Mouse (Mus musculus): ENCODE results near the gene Mark4.
A peak's percentile ranks its signal among the peaks of the same experiment; 100 is the strongest.

Gene Mark4

DNA sequence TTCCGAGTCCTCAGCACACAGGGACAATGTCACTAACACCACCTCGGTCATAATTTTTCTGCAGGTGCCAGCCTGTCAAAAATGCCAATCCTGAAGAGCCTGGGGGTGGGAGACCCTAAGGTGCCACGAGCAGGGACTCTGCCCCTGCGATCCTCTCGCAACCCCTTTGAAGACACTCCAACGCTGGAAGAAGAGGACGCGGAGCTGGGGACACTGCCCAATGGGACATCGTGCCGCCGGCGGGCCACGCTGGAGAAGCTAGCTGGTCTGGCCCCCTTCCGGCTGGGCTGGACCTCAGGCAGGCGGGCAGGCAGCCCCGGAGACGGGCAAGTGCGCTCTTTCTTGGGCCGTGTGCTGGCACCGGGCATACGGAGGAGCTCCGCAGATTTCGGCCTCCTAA lies 10.8 kb upstream of the Mark4 start:
- no peak for DNase-seq

DNA sequence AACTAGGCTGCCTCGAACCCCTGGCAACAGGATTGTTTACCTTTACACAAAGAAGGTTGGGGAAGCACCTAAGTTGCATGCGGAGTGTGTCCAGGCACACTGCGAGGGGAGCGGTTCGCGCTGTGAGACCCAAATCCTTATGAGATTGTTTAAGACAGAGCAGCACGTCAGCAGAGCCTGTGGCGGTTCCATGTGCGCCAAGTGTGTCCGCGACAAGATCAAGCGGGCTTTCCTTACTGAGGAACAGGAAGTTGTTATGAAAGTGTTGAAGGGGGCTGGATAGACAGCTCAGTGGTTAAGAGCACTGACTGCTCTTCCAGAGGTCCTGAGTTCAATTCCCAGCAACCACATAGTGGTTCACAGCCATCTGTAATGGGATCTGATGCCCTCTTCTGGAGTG lies 9.7 kb upstream of the Mark4 start:
- no peak for DNase-seq

DNA sequence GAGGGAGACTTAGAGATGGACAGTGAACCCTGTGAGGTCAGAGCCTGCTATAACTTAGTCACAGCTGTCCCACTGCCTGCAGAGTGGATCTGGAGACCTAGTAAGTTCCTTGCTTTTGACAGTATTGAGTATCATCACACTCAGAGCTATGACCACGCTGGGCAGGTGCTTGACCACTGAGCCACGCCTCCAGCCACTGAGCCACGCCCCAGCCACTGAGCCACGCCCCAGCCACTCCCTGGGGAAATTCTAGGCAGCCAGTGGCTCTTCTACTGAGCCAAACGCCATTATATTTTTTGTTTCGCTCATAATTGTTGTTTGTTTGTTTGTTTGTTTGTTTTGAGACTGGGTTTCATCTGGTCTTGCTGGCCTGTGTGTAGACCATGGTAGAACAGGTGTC lies 9.0 kb upstream of the Mark4 start:
- no peak for DNase-seq

DNA sequence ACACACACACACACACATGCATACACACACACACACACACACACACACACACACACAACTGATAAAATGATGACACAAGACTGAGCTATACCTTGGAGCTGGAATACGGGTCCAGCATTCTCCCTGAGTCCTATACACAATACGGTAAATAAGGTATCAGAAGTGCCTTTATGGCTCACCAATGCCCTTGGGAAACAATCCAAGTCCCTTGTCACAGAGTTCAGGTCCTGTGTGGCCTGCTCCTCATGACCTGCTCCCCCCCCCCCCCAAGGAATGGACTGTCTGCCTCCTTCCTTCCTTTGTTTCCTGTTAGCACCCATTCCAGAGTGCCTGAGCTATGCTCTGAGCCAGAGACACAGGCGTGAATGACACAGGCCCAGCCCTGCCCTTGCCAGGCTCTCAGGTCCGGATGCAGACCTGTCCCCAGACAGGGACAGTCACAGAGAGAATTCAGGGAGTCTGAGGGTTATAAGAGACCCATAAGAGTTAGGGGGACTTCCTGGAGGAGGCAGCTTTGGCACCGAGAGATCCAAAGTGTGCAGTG lies 8.1 kb upstream of the Mark4 start:
- DNase-seq = no peak

DNA sequence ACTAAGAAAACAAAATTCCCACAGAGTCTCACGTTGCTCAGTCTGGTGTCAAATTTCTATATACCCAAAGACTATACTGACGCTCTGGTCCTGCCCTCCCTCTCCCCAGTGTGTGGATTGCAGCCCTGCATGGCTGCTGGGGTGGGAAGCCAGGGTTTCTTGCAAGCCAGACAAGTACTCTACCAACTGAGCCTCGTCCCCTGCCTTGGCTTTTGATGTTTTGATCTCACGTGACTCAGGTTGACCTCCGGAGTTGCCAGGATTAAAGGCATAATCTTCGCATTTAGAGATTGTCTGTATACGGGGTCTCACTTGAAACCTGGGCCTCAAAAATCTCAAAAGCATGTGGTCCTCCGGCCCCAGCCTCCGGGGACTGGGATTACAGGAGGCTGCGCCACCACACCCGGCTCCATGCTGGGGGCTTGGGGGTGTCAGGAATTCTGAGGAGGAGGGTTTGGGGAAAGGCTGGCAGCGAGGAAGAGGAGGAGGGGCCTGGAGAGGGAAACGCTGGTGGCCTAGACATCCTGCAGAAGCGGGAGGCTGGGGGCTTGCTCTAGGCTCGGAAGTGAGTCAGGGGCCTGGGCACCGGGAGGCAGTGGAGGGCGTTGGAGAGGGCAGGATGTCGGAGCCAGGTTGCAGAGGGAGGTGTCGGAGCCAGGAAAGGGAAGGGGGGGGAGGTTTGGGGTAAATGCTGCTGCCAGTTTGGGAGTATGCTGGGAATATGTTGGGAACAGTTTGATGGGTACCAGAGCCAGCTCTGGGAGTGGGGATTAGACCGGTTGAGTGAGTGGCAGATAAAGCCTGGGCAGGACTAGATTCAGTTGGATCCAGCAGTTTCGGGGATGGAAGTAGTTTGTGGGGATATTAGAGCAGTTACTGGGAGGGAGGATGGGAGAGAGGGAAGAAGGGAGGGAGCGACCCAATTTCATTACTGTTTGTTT lies 6.0 kb upstream of the Mark4 start:
- no peak for DNase-seq

DNA sequence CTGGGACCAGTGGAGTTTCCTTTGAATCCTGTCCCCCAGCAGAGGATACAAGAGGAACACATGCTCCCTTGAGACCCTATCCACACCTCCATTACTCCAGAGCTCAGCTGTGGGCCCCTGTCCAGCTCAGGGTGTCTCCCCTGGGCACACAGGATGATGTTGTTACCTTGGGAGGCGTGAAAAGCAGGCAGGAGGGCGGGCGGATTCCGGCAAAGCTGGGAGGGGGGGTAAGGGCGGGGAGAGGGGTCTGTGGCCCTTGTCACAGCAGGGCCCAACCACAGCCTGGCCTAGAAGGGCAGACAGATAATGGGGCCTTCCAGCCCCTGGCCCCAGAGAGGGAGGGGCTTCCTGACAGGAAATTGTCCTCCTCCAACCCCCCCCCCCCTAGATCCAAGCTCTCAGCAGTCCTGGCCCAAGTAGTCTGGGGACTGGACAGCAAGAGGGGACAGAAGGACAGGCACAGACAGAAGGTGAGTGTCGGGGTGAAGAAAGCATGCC lies 4.3 kb upstream of the Mark4 start, which contains the start of gene Exoc3l2:
Gene Exoc3l2 (plus strand): TSS at position 448 of the 498 bp plus-strand sequence.
- DNase-seq = no peak

DNA sequence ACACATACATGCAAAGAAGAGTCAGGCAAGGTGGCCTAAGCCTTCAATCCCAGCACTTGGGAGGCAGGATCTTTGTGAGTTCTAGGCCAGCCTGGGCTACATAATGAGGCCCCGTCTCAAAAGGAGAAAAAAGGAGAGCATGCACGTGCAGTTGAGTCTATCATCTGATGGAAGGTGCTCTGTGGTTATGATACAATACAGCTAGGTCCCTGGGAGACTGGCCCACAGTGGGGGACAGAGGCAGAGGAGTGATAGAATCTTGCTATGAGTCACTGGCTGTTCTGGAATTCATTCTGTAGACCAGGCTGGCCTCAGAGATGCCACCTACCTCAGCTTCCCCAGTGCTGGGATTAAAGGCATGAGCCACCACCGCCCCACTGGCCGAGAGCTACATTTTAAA lies 3.8 kb upstream of the Mark4 start:
- DNase-seq = no peak

DNA sequence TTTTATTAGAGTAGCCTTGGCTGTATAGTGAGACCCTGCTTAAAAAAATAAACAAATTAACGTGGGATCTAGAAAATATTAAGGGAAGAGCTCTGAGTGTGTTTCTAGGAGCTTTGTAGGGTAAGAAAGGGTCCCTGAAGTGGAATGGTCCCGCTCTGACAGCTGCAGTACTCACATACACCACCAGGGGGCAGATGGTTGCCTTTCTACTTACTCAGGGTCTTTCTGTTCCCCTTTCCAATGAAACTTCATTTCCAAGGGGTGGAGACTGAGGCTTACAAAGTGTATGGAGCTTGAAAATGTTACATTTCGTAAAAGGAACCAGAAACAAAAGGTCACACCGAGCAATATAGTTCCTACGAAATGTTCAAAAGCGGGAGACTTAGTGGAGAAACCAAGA lies 2.9 kb upstream of the Mark4 start:
- DNase-seq = peak; percentile 84

DNA sequence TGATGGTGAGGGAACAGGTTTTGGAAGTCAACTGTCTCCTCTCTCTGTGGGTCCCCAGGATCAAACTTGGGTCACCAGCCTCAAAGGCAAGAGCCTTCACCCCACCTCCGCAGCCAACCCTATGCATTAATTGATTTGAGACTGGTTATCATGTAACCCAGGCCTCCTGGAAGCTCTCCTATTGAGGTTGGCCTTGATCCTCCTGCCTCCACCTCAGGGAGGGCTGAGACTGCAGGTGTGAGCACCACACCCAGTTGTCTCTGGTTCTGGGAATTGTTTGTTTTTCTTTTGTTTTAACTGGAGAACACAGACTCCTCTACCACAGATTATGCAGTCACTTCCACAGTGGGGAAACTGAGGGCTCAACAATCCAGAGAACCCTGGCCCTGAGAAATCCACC lies 1.9 kb upstream of the Mark4 start:
- DNase-seq = no peak

DNA sequence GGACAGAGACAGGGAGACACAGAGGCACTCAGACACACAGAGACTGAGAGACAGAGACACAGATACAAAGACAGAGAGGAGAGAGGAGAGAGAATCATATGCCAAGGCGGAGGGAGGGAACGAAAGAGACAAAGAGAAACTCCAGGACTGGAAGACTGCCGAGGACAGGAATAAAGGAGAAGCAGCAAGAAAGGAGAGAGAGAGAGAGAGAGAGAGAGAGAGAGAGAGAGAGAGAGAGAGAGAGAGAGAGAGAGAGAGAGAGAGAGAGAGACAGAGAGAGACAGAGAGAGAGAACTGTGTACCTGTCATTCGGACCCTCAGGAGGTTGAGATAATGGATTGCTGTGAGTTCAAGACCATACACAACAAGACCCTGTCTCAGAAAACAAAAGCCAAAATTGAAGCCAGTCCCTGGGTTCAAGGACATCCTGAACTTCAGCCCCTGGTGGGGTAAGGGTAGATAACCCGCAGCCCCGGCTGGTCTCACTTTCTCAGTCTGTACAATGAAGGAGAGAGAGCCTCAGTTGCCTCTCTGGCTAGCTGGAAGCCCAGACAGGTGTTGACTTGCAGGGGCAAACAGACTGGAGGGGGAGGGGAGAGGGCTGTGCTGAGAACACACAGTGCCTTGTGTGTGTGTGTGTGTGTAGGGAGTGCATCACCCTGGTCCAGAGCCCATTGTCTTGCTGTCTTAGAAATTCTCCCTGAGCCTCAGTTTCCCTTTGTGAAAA lies 686 bp upstream of the Mark4 start:
- no peak for DNase-seq

DNA sequence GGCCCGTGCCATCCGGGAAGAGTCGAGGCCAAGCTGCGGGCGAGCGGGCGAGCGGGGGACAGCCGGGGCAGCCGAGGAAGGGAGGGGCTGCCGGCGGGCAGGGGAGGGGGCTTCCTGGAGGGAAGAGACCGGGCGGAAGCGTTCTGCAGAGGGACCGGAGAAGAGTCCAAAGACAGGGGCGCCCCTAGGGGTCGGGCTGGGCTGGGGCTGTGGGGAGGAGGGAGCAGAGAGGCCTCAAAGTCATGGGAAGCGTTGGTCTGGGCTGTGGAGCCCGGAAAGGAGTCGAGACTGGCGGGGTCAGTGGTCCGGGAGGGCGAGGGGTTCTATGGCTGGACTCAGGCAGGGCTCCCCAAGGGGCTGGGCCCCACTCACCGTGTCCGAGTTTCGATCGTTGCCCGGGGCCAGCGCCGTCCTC lies 542 bp downstream of the Mark4 start:
- peak; percentile 88 for DNase-seq

DNA sequence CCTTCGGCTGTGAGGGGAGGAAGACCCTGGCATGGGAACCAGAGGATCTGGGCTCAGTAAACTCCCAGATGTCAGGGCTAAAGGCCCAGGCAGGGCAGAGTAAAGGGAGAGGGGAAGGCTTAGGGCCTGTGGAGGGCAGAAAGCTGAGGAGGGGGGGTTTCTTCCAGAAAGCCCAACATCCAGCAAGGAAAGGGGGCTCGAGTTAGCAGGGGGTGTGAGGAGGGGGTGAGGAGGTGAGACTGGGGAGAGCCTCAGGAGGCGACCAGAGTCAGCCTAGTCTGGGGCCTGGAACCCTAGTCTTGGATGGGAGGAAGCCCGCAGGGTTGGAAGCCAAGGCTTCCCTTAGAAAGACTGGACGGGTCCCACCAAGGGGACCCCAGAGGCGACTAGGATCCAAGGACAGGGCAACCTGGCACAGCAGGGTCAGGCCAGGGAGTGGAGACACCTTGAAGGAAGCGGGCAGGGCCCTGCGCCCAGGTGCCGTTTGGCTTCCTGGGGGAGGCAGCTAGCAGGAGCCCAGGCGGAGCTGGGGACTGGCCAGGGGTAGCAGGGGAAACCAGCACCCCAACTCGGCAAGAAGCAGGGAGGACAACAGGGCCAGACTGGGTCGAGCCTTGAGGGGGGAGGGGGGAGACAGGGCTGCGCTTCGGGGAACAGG lies 1.1 kb downstream of the Mark4 start:
- no peak for DNase-seq

DNA sequence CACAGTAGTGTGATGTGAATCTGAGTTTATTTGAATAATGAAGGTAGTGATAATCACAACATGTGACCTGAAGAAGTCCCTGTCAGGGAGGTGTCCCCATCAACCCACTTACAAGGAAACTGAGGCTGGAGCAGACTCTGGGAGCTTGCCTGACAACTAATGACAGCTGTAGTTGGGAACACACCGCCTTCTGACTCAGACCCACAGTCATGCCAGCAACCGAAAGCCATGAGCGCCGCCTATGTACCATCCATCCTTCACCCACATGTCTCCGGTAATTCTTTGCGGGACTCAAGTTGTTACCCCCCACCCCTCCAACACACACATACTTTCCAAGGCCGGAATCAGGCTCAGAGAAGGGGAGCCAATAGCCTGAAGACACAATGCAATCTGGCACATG lies 2.0 kb downstream of the Mark4 start:
- no peak for DNase-seq

DNA sequence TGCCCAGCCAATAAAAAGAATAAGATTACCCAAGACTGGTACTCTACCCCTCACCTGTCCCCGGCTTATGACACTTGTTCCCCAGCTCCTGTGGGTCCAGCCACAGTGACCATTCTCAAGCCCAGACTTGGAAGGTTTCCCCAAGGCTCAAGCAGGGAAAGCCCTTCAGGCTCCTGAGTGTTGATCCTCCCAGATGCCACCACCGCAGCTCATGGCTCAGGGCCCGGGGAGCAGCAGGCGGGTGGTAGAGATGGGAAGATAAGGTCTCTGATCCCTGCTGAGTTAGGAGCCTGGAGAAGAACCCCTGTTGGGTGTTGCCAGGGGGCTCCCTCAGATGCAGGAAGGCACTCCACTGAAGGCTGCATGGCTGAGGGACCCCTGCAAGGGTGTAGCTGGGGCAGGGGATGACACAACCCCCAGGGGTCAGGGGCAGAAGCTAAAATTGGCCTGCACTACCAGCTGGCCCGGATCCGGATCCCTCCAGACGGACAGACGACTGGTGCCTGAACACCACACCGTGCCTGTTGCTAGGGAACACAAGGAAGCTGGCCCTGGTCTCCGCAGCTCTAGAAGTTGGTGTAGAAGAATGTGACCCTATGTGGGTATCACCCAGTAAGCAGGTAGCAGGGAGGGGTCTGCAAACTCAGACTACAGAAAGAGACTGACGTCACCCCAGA lies 2.7 kb downstream of the Mark4 start:
- no peak for DNase-seq

DNA sequence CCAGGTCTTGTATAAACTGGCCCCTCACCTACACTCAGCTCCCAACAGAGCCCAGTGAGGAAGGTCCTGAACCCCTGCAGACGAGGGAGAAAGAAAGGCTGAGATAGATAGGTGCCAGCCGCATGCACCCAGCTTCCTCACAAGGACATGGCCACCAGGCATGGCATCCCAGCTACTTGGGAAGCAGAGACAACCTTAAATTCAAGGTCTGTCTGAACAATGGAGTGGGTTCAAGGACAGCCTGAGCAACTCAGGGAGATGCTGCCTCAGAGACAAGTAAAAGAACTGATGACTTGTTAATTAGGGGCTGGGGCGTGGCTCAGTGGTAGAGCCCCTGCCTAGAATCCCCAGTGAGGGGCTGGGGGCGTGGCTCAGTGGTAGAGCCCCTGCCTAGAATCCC lies 3.4 kb downstream of the Mark4 start:
- DNase-seq = no peak

DNA sequence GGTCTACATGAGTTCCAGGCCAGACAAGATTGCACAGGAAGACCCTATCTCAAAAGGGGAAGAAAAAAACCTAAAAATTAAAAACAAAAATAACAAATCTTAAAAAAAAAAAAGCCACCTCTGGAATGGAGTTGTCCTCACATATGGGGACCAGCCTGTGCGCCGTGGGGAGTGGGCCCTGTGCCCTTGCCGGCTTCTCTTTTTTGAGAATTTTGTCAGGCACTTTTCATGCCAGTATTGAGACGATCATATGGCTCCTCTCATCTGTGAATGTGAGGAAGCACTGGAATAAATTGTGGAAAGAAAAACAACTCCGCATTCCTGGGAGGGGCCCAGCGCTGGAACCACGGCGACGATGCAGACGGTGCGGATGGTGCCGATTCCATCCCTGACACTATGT lies 9.5 kb downstream of the Mark4 start:
- no peak for DNase-seq

DNA sequence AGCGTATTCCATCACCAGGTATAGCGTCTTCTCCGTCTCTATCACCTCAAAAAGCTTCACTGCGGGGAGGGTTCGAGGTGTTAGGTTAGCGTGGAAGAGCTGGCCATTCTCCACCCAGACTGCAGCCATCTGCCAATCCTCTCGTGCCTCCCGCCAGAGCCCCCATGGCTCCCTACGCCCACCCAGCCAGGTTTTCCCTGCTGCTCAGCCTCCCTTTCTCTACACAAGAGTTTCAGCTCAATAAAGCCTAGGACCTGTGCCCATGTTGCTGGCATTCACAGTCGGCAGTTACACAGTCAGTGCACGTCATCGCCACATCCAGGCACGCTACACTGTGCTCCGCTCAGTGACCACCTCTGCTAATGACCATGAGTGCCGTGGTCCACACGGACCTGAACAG lies 10.9 kb downstream of the Mark4 start:
- DNase-seq = no peak

DNA sequence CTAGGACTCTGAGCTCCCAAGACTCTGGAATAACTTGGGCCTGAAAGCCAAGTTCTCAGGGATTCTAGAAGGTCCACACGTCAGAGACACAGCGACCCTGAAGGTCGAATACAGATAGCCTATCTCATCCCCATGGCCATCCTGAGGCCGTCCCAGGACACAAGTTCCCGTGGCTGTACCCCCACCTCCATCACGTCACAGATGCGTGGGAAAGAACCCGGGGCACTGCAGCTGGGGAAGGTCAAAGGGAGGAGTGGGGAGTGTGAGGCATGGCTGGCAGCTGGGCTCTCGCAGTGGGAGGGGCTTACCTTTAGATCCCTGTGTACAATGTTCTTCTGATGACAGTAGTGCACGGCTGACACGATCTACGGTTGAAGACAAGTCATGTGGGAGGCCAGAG lies 13.8 kb downstream of the Mark4 start:
- DNase-seq = no peak

DNA sequence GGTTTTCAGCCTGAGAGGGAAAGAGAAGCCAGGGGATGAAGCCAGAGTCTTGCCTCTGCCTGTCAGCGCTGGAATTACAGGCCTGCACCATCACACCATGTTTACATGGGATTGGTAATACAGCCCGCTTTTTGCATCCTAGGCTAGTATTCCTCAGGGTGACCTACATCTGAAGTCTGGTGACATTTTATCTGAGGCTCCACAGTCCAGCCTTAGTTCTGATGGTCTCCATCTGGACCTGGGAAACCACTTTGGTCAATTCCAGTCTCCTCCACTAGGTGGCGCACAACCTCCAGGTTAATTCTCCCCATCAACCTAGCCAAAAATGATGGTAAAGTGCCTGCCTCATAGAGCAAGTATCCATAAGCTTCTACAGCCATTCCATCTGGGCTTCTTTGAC lies 15.3 kb downstream of the Mark4 start:
- peak; percentile 83 for DNase-seq

DNA sequence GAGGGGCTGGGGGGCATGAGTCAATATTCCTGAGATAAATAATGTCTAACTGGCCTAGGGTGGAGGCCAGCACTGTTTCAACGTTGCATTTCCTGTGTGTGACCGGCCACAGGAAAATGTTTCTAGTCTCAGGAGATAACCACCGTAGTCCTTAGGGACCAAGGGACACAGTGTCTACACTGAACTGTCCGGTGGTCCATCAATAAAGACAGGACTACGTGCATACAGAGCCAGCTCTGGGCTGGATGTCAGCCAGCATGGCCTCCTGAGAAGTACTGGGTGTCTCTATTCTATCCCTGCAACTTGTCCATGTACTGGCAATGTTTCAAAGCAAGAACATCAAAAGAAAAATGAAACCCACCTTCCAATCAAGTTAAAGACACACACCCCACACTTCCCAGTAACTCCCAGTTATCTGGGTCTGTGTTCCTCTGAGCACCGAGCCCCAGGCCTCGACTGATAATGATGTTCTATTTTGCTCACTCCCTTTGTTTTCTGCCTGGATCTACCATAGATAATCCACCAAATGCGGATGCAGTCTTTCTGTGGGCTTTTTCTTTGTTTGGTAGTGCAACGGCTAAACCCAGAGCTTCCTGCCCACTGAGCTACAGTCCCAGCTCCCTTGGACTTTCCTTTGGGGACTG lies 17.1 kb downstream of the Mark4 start:
- no peak for DNase-seq

DNA sequence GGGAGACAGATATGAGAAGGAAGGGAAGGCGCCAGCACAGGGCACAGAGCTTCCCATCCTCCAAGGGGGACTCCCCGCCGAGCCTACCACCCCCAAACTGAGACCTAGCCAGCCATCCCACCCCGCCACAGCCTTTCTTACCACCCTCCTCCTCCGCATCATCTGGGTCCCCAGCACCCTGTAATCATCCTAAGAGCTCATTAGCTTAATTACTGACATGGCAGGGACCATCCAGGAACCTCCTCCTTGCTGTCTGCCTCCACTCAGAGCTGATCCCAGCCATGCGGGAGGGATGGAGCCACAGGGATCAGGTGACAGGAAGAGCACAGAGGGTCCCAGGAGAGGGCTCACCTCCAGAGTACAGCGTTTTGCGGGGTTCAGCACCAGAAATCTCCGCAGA lies 21.6 kb downstream of the Mark4 start:
- DNase-seq = no peak

DNA sequence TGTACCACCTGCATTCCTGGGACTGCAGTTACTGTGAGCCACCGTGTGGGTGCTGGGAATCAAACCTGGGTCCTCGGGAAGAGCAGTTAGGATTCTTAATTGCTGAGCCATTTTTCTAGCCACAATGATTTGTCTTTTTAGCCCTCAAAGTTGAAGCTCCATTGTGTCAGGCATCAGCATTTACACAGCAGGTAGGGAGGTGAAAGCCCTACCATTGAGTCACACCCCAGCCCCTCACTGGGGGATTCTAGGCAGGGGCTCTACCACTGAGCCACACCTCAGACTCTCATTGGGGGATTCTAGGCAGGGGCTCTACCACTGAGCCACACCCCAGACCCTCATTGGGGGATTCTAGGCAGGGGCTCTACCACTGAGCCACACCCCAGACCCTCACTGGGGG lies 22.3 kb downstream of the Mark4 start:
- no peak for DNase-seq
